Mouse (Mus musculus) testis, postnatal 14 days (tissue): ENCODE results near the gene Mrc2.

Source experiments
- DNase-seq: peaks from one replicate; pipeline ENCODE4 v3.0.0; 2021; ENCODE audit warnings: low spot score

Mrc2 gene

DNA sequence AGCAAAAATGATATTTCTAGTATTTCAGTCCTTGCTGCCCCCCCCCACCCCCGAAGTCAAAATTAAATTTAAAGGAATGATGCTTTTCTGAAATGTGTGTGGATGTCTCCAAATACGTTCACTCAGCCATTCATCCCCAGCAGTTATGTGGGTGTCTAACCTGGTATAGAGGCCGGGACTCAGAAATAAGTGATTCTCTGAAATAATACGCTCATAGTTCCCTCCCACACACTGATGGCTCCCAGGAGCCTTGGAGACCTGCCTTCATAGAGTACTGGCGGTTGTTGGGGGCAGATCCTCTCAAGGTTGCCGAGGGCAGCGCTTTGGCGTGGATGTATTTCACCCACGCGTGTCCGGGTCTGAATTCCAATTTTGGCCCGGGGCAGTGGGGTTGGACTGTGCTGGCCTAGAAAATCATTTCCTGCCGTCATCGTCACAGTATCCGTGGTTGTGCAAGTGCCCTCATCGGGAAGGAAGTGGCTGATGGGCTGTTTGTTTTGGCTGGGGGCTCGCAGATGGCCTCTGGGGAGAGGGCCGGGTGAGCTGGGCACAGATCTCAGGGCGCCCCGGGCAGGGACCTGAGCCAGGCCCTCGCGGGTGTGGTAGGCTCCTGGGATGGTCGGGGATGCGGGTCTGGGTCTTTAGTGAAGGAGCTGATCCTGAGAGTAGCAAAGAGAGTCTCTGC, 19.0 kb downstream of the Mrc2 start:
- no peak for DNase-seq

DNA sequence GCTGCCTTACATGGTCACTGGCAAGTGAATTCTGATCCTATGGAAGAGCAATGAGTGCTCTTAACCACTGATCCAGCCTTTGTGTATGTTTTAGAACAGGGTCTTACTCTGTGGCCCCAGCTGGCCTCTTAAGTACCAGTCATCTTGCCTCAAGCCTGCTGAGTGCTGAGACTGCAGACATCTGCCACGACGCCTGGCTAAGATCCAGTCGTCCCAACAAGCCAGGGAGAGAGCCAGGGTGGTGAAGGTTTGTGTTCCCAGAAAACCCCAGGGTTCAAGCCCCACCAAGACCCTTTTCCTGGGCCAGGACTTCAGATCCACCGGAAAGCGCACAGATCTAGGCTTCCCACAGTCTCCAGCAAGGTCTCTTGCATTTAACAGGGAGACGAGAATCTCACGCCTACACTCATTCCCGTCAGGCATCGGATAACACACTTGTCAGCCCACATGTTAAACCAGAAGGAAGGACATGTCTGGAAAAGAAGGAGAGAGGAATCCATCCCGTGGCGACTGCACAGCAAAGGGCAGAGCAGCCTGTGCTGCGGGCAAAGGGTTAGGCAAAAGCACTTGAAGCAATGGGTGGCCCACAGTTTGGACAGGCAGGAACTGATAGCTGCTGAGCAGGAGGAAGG, 20.0 kb downstream of the Mrc2 start:
- no peak for DNase-seq

DNA sequence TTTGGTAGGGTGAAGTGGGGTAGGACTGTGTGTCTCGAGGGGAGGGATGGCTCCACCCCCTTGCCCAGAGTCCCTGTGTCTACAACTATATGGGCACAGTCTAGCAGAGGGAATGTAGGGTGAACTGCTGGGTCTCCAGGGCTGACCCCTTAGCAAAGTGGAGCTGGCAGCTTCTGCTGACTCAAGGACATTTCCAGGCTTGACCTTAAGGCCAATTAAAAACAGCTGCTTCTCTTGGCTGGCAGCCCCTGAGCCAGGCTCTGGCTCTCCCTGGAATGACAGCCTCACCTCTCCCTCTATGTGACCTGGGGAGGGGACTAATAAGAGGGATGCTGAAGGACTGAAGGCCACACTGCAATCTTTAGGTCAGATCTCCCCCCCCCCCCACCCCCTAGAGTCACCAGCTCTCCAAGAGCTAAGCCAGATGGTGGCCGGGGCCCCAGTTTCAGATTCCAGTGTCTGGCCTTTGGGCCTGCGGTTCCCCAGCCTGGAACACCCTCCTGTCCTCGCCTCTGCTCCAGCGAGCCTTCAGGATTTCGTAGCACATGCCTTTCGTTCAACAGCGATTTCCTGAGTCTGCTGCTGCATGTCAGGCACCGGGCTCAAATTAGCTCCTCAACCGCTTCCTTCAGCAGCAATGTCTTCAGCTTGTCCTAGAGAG, 20.7 kb downstream of the Mrc2 start:
- no peak for DNase-seq

DNA sequence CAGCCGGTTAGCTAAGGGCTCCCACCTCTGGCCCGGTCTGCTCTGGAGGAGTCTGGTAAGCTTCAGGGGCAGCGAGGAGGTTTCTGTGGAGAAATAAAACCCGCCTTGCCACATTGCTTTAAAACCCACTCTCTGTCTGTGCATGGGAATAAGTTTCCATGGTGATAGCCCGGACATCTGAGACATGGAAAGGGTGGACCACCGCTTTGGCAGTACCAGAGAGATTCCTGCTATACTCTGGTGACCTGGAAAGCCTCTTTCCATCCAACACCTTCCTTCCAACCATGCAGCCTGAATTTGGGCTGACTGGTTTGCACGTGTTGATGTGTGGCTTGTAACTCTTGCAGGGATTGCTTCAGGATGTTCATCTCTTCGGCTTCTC, 21.2 kb downstream of the Mrc2 start:
- DNase-seq, result no peak

DNA sequence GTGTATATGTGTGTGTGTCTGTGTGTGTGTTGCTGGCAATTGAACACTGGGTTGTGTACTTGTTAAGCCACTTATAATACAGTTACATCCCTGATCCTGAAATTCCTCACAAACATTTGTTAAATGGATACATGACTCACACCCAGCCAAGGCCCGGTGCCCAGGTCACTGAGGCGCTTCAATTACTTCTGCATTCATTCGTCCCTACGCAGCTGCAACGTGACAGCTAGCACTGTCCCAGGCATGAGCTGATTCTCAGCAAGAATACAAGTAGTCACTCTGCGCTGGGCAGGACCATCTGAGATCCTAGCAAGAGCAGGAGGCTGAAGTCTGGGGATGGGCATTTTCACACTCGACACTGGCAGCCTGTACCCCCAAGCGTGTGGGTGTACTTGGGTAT, 22.9 kb downstream of the Mrc2 start:
- DNase-seq, result no peak

DNA sequence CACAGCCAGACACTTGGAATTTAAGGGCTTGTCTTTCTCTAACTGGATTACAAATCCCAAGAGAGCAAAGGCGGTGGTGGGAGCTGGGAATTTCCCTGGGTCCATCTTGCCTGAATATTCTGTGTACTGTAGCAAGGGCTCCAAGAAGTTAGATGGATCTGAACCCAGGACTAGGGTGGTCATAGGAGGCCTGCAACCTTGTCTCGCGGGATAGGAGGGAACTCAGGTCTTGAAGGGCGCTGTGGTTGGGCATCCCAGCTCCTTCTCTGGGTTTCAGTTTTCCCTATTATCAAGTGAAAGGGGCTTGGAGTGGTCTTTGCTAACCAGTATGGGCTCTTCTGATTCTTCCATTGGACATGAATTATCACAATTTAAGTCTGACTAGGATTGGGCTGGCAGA, 23.7 kb downstream of the Mrc2 start:
- DNase-seq, result no peak

DNA sequence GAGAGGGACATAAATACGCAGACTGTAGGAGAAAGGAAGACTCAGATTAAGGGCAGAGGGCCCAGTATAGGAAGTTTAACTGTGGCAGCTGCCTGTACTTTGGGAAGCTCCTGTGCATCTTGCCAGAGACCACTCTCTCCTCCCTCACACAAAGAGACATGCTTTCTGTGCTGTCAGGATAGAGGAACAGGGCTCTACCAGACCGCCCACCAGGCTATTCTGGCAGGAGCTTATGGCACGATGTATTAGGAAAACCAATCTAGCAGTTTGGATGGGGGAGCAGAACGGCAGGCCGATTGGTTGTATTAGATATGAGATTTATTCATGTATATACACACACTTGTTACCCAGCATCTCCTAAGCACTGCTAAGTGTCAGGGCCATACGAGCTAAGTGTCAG, 25.3 kb downstream of the Mrc2 start:
- DNase-seq, result no peak

DNA sequence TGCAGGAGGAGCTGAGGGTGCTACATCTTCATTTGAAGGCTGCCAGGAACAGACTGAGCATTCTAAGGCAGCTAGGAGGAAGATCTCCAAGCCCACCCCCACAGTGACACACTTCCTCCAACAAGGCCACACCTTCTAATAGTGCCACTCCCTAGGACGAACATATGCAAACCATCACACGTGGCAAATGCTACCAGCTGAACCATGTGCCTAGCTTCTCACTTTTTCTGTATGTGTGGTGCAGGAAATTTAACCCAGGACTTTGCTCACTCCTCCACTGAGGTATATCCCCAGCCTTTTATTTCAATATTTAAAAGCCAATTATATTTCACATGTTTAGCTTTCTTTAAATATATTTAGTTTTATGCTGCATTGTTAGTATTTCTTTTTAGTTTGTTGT, 28.6 kb downstream of the Mrc2 start:
- no peak for DNase-seq

DNA sequence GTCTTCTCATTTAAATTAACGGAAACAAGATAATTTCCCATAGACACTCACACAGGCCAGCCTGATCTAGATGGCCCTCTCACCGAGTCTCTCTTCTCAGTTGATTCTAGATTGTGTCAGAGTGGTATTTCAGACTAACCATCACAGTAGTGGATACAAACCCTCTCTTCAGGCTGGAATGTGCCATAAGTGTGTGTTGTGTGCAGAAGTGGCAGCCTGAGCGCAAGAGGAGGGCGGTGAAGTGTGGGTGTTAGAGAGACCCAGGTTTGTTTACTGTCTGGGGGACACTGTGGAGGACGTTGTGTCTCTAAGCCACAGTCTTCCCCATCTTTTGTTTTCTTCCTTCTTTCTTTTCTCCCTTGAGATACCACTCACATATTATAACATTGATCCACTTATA, 31.1 kb downstream of the Mrc2 start:
- no peak for DNase-seq

DNA sequence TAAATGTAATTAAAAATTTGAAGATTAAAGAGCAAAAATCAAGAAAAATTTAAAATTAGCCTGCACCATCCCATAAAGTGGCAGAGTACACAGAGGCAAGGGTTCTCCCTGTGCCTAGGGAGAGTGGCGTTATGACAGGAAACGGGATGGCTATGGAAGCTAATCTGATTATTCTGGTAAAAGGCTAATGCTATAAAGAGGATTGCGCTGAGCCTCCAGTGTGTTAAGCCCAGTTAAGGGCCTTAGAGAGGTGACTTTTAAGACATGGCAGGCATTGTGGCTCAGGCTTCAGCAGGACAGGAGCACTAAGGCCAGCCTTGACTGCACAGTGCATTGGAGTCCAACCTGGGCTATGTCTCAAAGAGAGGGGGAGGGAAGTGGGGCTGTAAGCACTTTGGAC, 34.7 kb downstream of the Mrc2 start:
- DNase-seq, result no peak

DNA sequence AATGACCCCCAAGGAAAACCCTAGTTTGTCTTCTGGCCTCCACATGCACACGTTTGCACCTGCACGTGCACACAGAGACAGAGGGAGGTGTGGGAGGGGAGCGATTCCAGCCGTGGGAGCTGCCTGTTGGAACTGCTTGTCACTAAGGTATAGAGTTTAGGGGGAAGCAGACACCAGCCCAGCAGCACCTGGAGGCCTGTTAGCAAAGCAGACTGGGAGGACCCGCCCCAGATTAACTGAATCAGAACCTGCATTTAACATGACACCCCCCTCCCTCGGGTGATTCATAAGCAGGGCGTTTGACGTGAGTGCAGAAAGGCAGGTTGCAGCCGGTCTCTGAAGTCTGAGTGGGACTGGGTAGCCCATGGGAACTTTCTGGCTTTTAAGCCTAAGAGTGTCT, 37.5 kb downstream of the Mrc2 start:
- no peak for DNase-seq

DNA sequence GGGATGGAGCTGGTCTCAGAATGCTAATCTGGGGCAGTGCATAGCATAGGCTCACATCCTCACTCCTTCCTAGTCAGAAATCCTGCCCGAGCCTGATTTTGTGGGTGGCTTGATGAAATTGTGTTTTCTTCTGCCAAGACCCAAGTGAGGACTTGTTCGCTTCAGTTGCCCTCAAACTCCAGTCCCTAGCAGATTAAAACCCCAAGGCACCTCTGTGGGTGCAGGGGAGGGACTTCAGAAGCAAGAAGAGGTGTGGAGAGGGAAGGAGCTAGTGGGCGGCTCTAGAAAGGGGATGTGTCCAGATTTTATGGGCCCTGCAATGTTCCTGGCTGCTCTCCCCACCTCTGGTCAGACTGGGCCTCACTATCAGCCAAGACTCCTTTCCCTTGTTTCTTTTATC, 38.7 kb downstream of the Mrc2 start:
- DNase-seq, result no peak

DNA sequence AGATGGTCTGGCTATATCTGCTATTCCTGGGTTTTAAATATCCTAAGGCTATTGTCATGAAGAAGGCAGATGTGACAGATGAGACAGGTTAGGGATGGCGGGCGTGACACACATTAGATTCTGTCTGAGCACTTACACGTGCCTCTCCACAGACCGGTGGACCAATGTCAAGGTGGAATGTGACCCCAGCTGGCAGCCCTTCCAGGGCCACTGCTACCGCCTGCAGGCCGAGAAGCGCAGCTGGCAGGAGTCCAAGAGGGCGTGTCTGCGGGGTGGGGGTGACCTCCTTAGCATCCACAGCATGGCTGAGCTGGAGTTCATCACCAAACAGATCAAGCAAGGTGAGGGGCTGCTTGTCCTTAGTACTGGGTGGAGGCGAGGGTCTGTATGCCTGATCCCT, 39.3 kb downstream of the Mrc2 start:
- DNase-seq, result no peak

DNA sequence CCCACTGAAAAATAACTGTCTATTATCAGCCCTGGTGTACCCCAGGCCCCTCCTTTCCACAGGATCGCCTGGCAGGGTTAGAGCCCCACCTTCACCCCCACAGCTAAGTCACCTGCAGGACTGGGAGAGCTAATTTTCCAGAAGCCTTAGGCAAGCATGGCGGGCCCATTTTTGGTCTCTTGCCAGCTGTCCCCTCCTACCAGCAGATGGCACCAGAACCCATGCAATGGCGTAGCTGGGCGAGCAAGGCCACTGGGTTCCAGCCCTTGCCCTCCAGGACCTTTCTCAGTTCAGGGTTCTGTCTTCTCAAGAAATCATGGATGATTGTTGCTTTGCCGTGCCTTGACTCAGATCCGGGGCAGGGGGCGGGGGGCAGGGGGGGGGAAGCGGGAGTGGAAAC, 40.0 kb downstream of the Mrc2 start:
- no peak for DNase-seq

DNA sequence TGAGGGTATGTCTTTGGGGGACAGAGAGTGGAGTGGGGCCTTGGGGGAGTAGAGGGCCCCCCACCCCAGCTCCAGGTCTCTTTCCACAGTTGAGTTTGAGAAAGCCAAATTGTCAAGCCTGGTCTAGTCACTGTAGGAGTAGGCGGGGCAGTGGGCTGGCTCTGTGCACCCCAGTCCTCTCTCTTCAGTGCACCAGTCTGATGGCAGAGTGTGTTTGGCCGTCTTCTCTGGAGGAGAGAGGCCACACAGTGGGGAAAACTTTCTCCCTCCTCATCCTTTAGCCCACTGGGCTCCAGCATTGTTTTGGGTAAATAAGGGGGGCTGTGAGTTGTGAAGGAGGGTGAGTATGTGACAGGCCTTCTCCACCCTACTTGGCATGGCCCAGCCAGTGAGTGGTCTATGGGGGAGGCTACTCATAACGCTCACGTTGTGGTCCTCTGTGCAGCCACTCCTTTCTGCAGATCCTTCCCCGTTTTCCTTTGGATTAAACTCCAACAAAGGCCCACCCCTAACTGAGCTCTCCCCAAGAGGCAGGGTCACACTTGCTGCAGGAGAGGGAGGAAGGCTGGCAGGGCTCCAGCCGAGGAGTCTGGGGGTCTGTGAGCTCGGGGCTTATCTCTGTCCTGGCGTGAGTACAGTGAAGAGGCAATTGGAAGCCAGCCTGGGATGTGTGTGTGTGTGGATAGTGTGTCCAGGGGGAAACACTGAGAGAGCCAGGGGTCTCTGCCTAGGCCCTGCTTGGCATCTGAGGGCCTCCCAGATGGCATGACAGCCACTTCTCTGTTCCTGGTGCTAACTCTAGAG, 41.6 kb downstream of the Mrc2 start:
- DNase-seq, result no peak

DNA sequence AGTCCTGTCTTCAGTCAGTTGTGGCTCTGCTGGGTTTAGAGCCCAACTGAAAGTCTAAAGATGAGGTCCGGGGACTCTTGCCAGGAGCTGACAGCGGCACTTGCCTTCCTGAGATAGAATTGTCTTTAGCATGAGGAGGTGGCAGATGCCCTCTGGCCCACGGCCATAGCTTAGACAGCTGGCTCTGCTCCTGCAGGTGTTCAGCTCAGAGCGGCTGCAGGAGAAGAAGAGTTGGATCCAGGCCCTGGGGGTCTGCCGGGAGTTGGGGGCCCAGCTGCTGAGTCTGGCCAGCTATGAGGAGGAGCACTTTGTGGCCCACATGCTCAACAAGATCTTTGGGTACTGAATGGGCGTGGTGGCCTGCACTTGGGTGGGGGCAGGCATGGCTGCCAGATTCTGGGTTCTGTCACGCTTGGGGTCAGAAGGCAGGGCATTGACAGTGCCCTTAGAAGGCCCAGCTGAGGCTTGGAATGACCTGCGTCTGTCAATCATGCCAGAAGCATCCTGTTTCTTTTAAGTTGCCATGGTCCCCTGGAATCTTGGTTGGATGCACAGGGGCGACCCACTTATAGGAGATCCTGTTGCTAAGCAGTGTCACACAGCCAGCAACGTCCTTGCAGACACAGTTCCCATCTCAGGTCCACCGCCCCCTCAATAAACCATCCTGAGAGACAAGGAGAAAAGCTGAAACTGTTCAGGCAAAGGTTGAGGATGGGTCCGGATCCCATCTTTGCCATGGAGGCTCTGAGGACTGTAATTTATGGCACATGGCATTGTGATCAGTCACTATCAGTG, 46.4 kb downstream of the Mrc2 start:
- no peak for DNase-seq

DNA sequence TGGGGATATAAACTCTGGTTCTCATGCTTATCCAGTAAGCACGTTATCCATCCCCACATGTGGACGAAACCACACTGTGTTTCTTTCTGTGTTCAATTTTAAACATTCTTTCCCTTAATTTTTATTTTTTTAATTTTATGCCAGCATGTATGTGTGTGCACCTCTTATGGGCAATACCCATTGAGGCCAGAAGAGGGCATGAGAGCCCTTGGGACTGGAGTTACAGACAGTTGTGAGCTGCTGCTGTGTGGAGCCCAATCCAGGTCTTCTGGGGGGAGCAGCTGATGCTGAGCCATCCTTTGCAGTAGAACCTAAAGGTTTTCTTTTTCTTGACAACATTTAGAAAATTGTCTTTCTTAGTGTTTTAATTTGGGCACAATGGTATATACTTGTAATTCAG, 52.8 kb downstream of the Mrc2 start:
- no peak for DNase-seq

DNA sequence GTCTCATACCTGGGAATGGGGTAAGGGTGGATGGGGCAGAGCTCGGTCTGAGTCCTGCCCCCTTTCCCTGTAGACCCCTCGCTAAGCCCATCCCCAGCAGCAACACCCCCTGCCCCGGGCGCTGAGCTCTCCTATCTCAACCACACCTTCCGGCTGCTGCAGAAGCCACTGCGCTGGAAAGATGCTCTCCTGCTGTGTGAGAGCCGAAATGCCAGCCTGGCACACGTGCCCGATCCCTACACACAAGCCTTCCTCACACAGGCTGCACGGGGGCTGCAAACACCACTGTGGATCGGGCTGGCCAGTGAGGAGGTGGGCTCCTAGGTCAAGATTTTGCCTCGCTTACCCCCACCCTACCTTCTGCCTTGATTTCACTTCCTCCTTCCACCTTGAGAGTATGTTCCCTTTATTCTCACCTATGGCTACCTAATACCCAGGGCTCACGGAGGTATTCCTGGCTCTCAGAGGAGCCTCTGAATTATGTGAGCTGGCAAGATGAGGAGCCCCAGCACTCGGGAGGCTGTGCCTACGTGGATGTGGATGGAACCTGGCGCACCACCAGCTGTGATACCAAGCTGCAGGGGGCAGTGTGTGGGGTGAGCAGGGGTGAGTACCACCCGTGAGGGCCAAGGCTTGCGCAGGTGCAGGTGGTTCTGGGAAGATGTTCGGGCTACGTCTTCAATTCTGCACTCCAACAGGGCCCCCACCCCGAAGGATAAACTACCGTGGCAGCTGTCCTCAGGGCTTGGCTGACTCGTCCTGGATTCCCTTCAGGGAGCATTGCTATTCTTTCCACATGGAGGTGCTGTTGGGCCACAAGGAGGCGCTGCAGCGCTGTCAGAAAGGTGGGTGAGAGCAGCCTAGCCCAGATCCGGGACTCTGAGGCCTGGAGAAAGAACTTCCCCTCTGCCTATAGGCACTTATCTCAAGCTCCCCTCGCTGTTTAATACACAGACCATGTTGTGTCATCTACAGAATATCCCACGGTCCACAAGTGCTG, 55.0 kb downstream of the Mrc2 start:
- peak; percentile 67 for DNase-seq

DNA sequence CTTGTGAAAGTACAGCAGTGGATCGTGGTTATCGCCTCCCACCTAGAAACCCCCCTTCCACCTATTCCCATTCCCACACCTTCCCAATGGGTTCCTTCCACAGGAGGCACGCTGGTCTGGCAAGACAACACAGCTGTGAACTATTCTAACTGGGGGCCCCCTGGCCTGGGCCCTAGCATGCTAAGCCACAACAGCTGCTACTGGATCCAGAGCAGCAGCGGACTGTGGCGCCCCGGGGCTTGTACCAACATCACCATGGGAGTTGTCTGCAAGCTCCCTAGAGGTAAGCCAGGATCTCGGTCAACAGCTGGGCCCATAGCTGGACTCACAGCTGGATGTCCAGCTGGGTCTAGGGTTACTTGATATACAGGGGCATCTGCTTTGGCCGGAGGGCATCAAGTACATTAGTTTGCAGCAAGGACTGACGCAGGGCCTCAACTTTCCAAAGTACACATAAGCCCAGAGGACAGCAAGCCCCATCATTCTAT, 56.1 kb downstream of the Mrc2 start:
- no peak for DNase-seq

DNA sequence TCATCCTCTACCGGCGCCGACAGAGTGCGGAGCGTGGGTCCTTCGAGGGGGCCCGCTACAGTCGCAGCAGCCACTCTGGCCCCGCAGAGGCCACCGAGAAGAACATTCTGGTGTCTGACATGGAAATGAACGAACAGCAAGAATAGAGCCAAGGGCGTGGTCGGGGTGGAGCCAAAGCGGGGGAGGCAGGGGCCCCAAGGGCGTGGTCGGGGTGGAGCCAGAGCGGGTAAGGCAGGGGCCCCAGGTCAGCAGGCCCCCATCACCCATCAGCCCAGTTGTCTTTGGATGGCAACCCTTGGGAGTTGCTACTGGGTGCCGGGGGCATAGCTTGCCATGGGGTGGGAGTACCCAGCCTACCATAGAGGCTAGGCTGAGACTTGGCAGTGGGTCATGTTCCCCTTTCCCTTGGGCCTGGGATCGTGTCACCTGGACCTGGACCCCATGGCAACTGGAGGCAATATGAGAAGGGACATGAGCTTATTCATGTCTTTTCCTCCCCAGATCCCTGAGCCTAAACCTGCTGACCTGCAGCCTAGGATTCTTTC, 57.4 kb downstream of the Mrc2 start:
- DNase-seq, result no peak
